Mouse (Mus musculus) liver, postnatal 0 days (tissue): Measurements from ENCODE around the gene Tshz2. TPM values are rescaled to one million over a fixed set of nuclear protein-coding genes. Genes with fewer than 3 reads are reported as not detected.

ENCODE experiments used
- ATAC-seq: fragments of 200-750 bp; cut with Nextera tagmentation; 2 replicates; pipeline ENCODE4 v1.8.0; 2017; ENCODE audit warnings: mild to moderate bottlenecking, moderate library complexity
- DNase-seq: peaks from one replicate; pipeline ENCODE4 v3.0.0-alpha.2; 2016
- H3K27ac ChIP-seq: fragments of 300-500 bp; sonication (generic); 2 replicates; pipeline ENCODE4 v1.5.1; 2014; ENCODE audit warnings: antibody characterized with exemption, moderate library complexity, mild to moderate bottlenecking, low read depth
- H3K27me3 ChIP-seq: fragments of 300-500 bp; sonication (generic); 2 replicates; pipeline ENCODE4 v1.6.1; 2014; ENCODE audit warnings: low read length, control low read depth, mixed read lengths; ENCODE audit not compliant: insufficient read depth
- H3K36me3 ChIP-seq: fragments of 300-500 bp; sonication (generic); replicated peaks from 2 replicates; pipeline ENCODE4 v1.6.1; 2014; ENCODE audit warnings: mild to moderate bottlenecking, control low read depth, low read length, moderate library complexity, mixed read lengths; ENCODE audit not compliant: insufficient read depth
- H3K4me1 ChIP-seq: fragments of 300-500 bp; sonication (generic); 2 replicates; pipeline ENCODE4 v1.6.1; 2014; ENCODE audit warnings: antibody characterized with exemption, mild to moderate bottlenecking, control low read depth; ENCODE audit not compliant: insufficient read depth
- H3K4me2 ChIP-seq: fragments of 300-500 bp; sonication (generic); 2 replicates; pipeline ENCODE4 v1.6.1; 2014; ENCODE audit warnings: low read depth, mild to moderate bottlenecking, low read length, moderate library complexity, mixed read lengths
- H3K4me3 ChIP-seq: fragments of 300-500 bp; sonication (generic); 2 replicates; pipeline ENCODE4 v1.5.1; 2014; ENCODE audit warnings: low read depth, low read length
- H3K9ac ChIP-seq: fragments of 300-500 bp; sonication (generic); replicated peaks from 2 replicates; pipeline ENCODE4 v1.6.1; 2014; ENCODE audit warnings: mild to moderate bottlenecking, moderate library complexity
- H3K9me3 ChIP-seq: fragments of 300-500 bp; sonication (generic); 2 replicates; pipeline ENCODE4 v1.6.1; 2016; ENCODE audit warnings: mild to moderate bottlenecking, control low read depth, low read length, mixed read lengths
- CTCF ChIP-seq: sonication (generic); IDR thresholded peaks from 2 replicates; pipeline ENCODE4 v1.5.1; 2016; ENCODE audit warnings: antibody characterized with exemption, low read depth
- EP300 ChIP-seq: IDR thresholded peaks from 2 replicates; pipeline ENCODE4 v1.6.1; 2016; ENCODE audit warnings: antibody characterized with exemption, low read depth, mild to moderate bottlenecking
- WGBS: fragments of 180-500 bp; shearing (Covaris S2); extraction: QIAGEN DNeasy Blood & Tissue Kit; methylation state at CpG from one replicate; pipeline ENCODE4 v1.1.7; 2014; ENCODE audit not compliant: insufficient replicate concordance; 5-methylcytosine and 5-hydroxymethylcytosine counted together
- polyA plus RNA-seq: library from polyadenylated mRNA; unstranded; fragments of >200 nt; fragmentation: Nextera tagmentation; extraction: Ambion mirVana; gene quantifications from 2 replicates; pipeline ENCODE4 v1.2.1, GENCODE M21; 2015

The Tshz2 gene
- polyA plus RNA-seq, 1 experiment from 2014 or later = 1.5 TPM

- Histone ChIP-seq H3K27ac (no peak overlapping the region), H3K4me1 (0 out of 2 replicates have a peak, but pooled peaks cover 2% of the 10 kb centered on the region), H3K4me3 (no peak overlapping the region), H3K27me3 (no peaks in the 10 kb centered on the region), H3K36me3 (no peaks in the 10 kb centered on the region), H3K9ac (no peak overlapping the region), H3K9me3 (no peaks in the 10 kb centered on the region; the same call in 1 of the 2 replicates), H3K4me2 (no peak overlapping the region)
- DNase-seq (no peak), ATAC-seq (peak; percentile 41; the same call in 1 of the 2 replicates)
- 80% methylated on average over 9 of the region's 9 CpGs for WGBS
- TF ChIP-seq EP300 (no peak), CTCF (no peak)
Observed at GRCm38 (mm10) chr2:170046371-170047145, 413.7 kb downstream of the Tshz2 start.

GRCm38 (mm10) chr2:170048831-170049230 is 416.0 kb downstream of the Tshz2 start:
- DNase-seq = no peak
- Histone ChIP-seq H3K4me2 (no peak overlapping the region), H3K36me3 (no peaks in the 10 kb centered on the region), H3K9me3 (no peaks in the 10 kb centered on the region; the same call in 1 of the 2 replicates), H3K4me1 (no peaks in the 10 kb centered on the region), H3K4me3 (no peak overlapping the region), H3K27ac (no peak overlapping the region), H3K27me3 (no peaks in the 10 kb centered on the region), H3K9ac (no peak overlapping the region)
- no peak for ATAC-seq
- WGBS = 62% methylated on average over 1 of the region's 1 CpGs
- TF ChIP-seq CTCF (no peak), EP300 (no peak)

GRCm38 (mm10) chr2:170050651-170051050 is 417.8 kb downstream of the Tshz2 start:
- WGBS = 40% methylated on average over 5 of the region's 5 CpGs
- TF ChIP-seq EP300 (no peak), CTCF (no peak)
- no peak for DNase-seq

GRCm38 (mm10) chr2:170051441-170051840 is 418.6 kb downstream of the Tshz2 start:
- Histone ChIP-seq H3K9me3 (no peaks in the 10 kb centered on the region; the same call in 1 of the 2 replicates), H3K36me3 (no peaks in the 10 kb centered on the region), H3K27ac (no peak overlapping the region), H3K27me3 (no peaks in the 10 kb centered on the region), H3K4me3 (no peak overlapping the region), H3K9ac (no peak overlapping the region), H3K4me1 (no peaks in the 10 kb centered on the region; the same call in 1 of the 2 replicates), H3K4me2 (no peak overlapping the region)
- TF ChIP-seq EP300 (no peak), CTCF (no peak)
- ATAC-seq = no peak
- DNase-seq = no peak
- 88% methylated on average over 6 of the region's 6 CpGs for WGBS

More at GRCm38 (mm10) chr2:170050651-170051050, 417.8 kb downstream of the Tshz2 start:
- H3K36me3 ChIP-seq = no peaks in the 10 kb centered on the region
- H3K4me3 ChIP-seq = no peak overlapping the region
- H3K9me3 ChIP-seq = no peaks in the 10 kb centered on the region; the same call in 1 of the 2 replicates
- no peak overlapping the region for H3K4me2 ChIP-seq
- ATAC-seq = no peak
- H3K27me3 ChIP-seq = no peaks in the 10 kb centered on the region
- no peak overlapping the region for H3K27ac ChIP-seq
- H3K9ac ChIP-seq = no peak overlapping the region
- H3K4me1 ChIP-seq = no peaks in the 10 kb centered on the region; the same call in 1 of the 2 replicates

GRCm38 (mm10) chr2:170054943-170055342 is 422.1 kb downstream of the Tshz2 start:
- no peaks in the 10 kb centered on the region for H3K27me3 ChIP-seq
- ATAC-seq = peak; percentile 59
- H3K27ac ChIP-seq = no peak overlapping the region
- no peaks in the 10 kb centered on the region for H3K36me3 ChIP-seq
- H3K9me3 ChIP-seq = no peaks in the 10 kb centered on the region
- TF ChIP-seq CTCF = no peak
- no peak for TF ChIP-seq EP300
- no peak overlapping the region for H3K4me3 ChIP-seq
- WGBS = 44% methylated on average over 12 of the region's 12 CpGs
- H3K9ac ChIP-seq = no peak overlapping the region
- no peaks in the 10 kb centered on the region; the same call in 1 of the 2 replicates for H3K4me1 ChIP-seq
- DNase-seq = no peak
- H3K4me2 ChIP-seq = no peak overlapping the region

- H3K9ac ChIP-seq = no peak overlapping the region
- WGBS = 37% methylated on average over 9 of the region's 9 CpGs
- H3K9me3 ChIP-seq = no peaks in the 10 kb centered on the region
- no peak overlapping the region for H3K27ac ChIP-seq
- peak; percentile 36; the same call in 1 of the 2 replicates for ATAC-seq
- peak; percentile 67 for DNase-seq
- no peaks in the 10 kb centered on the region for H3K27me3 ChIP-seq
- no peak overlapping the region for H3K4me2 ChIP-seq
- TF ChIP-seq CTCF = peak; percentile 89
- TF ChIP-seq EP300 = no peak
- H3K36me3 ChIP-seq = no peaks in the 10 kb centered on the region
- H3K4me1 ChIP-seq = no peaks in the 10 kb centered on the region; the same call in 1 of the 2 replicates
- no peak overlapping the region for H3K4me3 ChIP-seq
Observed at GRCm38 (mm10) chr2:170055413-170055812, 422.6 kb downstream of the Tshz2 start.
